Mouse (Mus musculus): ENCODE data around the gene Grid1.

Gene Grid1

DNA sequence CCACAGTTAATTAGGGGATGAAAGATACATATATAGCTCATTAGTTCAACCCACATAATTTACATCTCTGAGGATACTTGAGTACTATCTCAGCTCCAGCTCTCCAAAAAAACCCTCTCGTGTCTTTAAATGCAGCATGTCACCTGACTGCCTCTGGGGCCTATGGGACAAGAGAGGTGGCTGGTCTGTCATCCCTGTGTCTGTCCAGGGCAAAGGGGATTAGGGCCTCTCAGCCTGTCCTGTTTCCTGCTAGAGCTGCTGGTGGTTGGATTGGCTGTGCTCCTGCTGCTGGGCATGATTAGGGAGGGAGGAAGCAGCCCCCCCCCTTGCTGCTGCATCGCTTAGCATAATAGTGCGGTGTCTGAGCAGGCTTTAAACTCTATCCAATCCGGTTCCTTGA is 88.9 kb downstream of the Grid1 start:
- no peak for DNase-seq (ENCODE audit: low read depth in 1 of 2, low spot score in 2 of 2)

DNA sequence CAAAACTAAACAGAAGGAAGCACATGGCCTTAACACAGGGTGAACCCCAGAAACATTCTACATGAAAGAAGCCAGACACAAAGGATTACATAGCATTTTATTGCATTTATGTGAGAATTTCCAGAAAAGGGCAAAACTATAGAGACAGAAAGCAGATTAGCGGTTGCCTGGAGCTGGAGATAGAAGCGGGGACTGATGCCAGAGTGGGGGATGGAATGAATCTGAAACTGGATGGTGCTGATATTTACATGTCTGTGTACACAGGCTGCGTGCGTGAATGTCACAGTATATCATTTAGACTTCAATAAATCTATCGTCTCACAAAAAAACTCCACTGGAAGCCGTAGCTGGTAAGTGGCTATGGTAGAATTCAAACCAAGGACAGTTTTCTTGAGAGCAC is 96.4 kb downstream of the Grid1 start:
- no peak for DNase-seq (ENCODE audit: low read depth in 1 of 2, low spot score in 2 of 2)

DNA sequence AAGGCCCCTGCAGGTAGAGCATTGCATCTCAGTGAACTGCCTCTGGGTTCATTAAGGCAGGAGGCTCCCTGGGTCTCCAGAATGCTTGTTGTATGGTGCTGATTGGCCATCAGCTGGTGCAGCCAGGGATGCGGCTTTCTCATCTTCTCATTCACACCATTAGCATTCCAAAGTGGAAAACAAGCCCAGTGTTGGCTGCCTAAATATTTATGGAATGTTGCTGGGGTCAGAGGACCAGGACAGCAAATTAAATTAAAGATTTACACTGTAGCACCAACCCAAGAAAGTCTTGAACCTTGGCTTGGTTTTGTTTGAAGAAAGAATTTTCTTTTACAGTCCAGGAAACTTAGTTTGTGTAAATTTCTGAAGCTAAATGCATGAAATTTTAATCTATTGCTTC is 97.2 kb downstream of the Grid1 start:
- no peak for DNase-seq (ENCODE audit: low read depth in 1 of 2, low spot score in 2 of 2)

DNA sequence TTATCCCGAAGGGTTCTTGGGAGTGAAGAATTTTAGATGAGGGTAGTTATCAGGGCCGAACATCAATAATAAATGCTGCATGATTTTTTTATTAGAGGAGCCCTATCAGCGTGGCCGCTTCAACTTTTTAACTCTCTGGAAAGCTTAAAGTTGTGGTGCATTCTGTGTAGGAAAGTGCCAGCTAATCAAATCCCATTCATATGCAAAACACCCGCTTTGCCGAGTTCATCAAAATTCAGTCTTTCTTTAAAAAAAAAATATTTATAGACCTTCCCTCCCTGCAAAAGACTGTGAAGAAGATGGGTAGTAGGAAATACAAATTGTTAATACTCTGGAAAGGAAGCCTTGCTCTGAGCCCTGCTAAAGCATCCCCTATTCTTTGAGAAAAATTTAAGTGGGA is 99.3 kb downstream of the Grid1 start:
- no peak for DNase-seq (ENCODE audit: low read depth in 1 of 2, low spot score in 2 of 2)

DNA sequence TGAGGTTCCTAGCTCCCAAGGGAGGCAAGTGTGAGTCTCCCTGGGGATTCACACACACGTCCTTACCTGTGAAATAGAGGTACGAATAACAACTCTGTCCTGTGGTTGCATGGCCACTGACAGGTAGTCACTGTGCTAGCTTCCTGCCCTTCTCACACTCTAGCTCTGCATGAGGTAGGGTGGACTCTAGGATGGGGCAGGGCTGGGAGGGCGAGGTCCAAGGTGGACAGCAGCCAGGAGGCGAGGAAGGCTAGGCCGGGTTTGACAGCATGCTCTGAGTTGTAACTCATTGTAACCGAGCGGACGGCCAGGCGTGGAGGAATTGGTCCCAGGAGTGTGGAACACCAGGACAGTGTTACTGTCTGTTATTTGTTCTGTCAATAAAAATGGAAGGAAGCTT is 101.4 kb downstream of the Grid1 start:
- DNase-seq (ENCODE audit: low read depth in 1 of 2, low spot score in 2 of 2) = no peak

DNA sequence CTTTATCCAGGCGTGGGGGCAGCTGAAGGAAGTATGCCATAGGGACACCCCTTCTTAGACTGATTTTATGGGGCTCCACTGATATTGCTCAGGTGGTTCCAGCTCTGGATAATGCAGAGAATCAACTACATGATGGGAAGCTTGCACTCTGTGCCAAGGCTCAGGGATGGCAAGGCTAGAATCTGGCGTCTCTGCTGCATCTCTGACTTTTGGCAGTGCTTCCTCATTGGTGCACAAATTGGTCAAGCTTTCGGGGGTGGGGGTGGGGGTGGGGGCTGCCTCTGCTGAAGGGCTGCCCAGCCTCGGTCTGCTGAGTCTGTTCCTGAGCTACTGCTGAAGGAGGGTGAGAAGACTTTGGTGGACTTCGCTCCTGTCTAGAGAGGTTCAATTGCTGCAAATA is 105.1 kb downstream of the Grid1 start:
- DNase-seq (ENCODE audit: low read depth in 1 of 2, low spot score in 2 of 2) = no peak

DNA sequence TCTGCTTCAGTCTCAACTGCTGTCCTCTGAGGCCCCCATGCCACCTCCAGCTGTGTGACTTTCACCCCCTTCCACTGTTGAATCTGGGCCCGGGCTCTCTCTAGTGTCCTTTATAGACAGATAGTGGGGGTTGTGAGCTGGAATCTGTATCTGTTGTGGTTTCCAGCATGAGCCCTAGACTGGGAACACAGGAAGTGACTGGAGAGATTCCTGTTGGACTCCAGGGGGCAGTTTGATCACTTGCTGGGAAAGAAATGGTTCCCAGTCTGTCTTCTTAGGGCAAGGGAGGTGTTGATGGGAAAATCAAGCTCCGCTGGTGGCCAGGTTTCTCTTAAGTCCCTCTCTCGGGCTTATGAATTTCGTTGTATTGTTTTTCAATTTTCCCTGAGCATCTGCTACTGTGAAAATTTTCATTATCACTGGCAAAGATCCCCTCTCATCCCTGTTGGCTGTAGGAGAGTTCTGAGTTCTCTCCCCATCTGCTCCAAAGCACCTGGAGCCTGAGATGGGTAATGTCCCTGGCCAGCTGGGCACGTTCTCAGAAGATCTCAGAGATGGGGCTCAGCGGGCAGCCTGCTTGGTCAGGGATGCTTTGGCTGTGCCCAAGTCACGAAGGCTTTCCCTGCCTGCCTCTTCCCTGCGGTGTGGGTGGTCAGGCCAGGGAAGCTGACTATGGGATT is 110.3 kb downstream of the Grid1 start:
- DNase-seq (ENCODE audit: low read depth in 1 of 2, low spot score in 2 of 2) = no peak

DNA sequence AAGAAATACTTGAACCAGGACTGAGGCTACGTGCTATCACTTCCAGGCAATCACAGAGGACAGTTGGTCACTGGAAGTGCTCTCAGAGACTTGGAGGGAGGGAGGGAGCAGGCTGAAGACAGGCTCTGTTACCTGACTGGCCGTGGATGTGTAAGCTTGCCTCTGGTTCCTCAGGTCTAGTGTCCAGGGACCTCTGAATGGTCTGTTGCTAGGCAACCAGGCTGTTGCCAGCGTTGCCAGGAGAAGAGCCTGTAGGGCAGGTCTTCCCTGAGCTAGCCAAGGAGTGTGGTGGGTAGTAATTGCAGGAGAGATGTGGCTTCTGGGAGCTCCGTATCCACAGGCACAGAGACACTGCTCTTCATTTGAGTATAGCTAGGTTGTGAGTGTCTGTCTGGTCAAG is 113.3 kb downstream of the Grid1 start:
- DNase-seq (ENCODE audit: low read depth in 1 of 2, low spot score in 2 of 2) = no peak

DNA sequence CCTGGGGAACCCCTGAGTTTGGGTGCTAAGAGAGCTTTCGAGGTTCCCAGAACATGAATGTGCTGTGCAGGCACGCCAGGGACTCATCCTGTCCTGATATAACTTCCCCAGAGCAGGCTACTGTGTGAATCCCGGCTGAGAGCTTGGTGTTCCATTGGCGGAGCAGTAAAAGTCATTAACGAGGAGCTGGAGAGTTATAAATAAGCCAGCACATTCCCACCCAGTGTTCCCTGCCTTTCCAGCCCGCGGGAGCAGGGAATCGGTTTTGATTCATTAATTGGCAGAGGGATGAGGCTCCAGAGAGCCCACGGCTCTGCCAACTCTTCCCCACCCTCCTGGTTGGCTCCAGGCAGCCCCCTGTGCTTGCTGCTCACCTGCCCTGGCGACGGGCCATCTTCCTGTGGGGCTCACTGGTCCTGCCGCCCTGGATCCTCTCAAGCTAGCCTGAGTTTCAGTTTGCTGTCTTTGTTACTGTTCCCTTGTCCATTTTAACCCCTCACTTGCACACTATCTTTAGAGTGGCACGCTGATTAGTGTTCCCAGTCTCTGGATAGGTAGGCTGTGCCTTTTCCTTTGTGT is 116.4 kb downstream of the Grid1 start:
- DNase-seq (ENCODE audit: low read depth in 1 of 2, low spot score in 2 of 2) = no peak

DNA sequence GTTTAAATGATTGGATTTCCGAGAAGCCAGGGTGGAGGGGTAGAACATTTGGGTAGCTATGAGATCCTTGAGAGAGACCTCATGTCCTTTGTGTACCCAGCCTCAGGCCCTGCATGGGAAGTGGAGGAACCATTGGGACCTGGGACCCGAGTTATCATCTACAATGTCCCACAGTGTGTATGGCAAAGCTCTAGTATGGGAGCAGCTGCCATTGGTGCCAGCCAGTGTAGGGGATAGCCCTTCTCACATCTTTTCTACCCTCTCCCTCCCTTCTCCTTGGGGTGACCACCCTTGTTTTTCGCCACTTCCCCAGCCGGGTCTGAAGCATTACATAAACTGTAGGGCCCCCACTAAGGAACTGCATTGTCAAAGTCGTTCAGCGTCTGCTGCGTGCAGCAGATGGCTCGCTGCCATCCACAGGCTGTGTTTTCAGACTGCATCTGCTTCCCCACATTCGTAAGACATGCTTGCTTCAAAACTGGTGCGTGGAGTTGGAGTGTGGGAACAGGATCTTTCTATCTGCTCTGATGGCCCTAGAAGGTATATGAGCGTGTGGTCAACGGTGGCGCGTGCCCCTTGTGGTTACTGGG is 124.6 kb downstream of the Grid1 start:
- no peak for DNase-seq (ENCODE audit: low read depth in 1 of 2, low spot score in 2 of 2)

DNA sequence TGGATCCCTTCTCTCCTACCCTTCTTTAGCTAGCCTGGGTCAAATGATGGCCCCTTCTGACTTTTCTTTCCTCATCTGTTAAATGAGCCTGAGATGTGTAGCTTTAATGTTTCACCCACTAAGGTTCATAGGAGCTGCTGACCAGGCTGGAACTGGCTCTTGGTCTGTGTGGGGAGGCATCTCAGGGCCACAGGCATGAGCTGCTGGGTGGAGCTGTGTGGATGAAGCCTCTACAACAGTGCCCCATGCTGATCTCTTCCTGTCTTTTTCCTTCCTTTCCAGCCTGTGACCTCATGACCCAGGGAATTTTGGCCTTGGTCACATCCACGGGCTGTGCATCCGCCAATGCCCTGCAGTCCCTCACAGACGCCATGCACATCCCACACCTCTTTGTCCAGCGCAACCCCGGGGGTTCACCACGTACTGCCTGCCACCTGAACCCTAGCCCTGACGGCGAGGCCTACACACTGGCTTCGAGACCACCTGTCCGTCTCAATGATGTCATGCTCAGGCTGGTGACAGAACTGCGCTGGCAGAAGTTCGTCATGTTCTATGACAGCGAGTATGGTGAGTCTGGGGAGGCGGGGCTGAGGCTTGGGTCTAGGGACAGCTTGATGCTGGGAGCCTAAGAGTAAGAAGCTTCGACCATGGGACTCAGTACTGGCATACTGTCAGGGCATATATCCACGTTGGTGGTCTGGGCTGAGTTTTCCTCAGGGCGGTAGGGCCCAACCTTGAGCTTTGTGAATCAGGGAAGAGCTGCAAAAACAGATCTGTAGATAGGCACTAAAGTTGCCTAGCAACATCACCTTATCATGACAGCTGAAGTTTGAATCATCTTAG is 125.8 kb downstream of the Grid1 start:
- DNase-seq (ENCODE audit: low read depth in 1 of 2, low spot score in 2 of 2) = no peak

DNA sequence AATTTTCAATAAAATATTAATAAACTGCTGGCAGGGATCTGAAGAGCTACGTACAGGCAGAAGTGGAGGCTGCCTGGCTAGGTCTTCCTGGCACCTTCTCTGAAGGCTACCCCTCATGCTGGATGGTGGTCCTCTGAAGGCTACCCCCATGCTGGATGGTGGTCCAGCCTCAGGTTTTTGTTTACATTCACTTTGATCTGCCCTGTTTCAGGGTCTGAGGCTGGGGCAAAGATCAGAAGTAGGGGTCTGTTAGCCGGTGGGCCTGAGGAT is 126.3 kb downstream of the Grid1 start:
- no peak for DNase-seq (ENCODE audit: low read depth in 1 of 2, low spot score in 2 of 2)

DNA sequence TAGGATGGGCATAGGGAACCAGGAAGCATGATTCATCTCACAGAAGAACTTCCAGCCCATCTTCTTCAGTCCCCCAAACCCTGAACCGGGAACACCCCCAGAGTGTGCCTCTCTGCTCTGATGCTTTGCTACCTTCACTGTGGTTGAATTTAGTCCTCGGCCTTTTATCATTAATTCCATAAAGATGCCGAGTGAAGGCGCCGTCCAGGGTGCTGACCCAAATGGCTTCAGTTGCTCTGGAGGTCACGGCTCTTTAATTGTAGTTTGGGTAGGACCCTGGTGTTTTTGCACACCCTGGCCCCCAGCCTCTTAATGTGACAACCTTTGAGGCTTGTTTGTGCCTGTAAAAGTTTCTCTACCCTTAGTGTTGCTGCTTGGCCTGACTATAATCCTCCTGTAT is 128.3 kb downstream of the Grid1 start:
- DNase-seq (ENCODE audit: low read depth in 1 of 2, low spot score in 2 of 2) = no peak

DNA sequence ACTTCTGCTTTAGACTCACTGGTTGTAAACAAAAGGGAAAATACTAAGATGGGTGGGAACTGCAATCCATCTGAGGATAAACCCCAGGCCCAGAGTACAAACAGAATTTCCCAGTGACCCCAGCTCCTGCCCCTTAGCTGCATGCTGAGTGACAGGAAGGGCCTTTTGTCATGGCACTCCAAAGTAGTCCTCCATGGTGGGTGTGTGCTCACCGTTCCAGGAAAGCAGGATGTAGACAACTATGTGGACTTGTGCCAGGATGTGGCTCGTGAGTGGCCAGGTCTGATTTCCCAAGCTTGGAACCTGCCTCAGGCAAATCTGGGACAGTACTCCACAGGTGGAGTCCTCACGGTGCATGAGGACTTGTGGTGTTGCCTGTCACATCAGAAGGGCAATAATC is 132.4 kb downstream of the Grid1 start:
- no peak for DNase-seq (ENCODE audit: low read depth in 1 of 2, low spot score in 2 of 2)

DNA sequence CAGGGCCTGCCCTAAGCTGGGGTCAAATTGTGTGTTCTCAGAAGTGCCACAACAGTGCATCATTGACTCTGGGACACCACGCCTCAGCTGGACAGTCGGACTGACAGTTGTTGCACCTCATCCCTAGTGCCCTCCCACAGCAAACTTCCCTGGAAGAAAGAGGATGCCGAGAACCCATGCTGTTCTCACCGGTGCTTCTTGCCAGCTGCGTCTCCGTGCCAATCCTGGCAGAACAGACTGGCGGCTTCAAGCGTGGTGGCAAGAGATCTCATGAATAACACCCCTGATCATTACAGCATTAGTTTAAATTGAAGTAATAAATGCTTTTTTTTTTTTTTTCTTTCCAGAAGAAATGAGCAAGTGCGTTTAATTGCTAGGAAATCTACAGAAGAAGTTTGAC is 133.7 kb downstream of the Grid1 start:
- no peak for DNase-seq (ENCODE audit: low read depth in 1 of 2, low spot score in 2 of 2)

DNA sequence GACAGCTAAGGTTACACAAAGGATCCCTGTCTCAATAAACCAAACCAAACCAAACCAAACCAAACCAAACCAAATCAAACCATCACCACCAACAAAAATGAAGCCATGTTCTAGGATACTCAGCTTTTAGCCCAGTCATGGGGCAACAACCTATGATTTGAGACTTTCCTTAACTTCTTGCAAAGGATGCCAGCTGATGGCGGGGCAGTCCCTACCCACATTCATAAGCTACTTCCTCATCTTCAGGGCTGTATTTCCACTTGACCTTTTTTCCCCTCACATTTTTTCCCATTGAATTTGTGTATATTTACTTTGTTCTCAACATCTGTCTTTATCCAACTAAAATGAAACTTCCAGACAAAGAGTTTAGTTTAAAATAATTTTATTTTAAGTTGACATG is 135.8 kb downstream of the Grid1 start:
- no peak for DNase-seq (ENCODE audit: low read depth in 1 of 2, low spot score in 2 of 2)

DNA sequence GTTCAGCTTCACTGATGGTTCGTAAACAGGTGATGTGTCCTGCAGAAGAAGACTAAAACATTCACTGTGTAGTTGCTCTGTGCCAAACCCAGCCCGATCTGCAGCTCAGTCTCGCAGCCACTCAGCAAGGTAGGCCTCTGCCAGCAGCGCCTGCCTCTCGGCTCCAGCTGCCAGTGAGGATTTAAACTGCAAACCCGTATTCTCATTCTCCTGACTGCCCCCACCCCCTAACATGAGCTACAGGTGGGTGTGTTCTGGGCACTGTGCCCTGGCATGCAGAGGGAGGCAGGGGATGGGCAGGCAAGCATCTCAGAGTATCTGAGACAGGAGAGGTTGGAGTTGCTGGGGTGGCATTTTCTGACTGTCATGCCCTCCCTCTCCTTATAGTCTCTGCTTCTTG is 140.3 kb downstream of the Grid1 start:
- no peak for DNase-seq (ENCODE audit: low read depth in 1 of 2, low spot score in 2 of 2)

DNA sequence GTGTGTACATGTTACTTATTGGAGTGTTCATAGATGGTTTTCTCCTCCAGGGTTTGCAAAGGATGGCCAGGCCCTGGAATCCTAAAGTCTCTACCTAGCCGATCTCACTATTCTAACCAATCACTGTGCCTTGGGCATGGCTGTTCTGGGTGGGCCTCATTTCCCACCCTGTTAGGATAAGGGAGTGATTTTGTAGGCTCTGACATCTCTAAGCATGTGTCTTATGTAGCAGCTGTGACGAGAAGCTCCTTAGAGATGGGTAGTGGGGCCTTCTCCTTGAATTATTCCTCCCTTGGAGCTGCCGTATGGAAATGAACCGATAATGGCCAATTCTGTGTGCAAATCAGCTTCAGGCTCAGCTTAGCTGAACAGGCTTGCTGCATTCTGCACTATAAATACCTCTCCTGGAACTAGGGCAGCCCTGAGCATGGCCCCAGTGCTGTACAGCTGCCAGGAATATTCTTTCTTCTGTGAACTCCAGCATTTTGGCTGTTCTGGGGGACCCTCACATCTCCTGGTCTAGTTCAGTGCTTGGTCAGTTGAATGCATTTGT is 143.8 kb downstream of the Grid1 start:
- DNase-seq (ENCODE audit: low read depth in 1 of 2, low spot score in 2 of 2) = no peak

DNA sequence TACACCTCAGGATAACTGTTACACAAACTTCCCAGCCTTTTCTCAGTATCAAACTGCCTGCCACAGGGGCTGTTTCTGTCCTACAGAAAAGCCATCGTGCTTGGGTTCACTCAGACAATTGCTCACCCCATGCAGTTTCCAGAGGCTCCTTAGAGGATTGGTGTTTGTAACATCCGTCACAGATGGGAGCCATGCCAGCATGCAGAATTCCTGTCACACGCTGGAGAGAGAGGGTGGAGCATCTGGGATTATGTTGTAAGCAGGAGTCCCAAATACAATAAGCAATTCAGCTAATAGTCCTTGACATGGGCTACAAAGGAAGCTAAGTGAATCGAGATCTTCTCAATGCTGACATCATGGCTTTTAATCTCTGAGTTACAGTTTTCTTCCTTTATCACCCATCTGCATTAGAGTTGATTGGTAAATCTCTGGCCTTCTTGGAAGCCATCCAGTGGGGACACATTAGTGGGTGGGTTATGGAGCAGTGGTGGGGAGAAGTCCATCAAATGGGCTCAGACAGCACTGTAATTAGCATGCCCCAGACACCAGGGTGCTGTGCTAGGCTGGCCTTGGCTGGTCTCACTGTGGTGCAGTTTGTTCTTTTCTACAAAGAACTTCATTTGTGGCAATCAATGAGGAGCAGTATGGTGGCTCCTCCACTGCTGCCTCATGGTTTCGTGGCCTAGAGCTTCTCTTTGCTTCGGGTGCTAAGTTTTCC is 149.4 kb downstream of the Grid1 start:
- DNase-seq (ENCODE audit: low read depth in 1 of 2, low spot score in 2 of 2) = no peak

DNA sequence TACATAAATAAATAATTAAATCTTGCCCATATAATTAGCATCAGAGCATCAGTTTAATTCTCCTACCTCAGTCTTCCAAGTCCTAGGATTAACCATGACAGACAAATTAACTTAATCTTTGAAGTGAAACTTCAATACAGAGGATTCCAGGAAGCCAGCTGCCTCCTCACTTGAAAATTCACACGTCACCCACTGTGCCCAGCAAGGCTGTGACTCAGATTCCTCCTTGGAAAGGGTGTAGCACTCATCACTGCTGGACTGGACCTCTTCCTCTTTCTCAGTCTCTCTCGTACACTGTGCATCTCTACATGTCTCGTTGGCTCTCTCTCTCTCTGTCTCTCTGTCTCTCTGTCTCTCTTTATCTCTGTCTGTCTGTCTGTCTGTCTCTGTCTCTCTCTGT is 153.0 kb downstream of the Grid1 start:
- no peak for DNase-seq (ENCODE audit: low read depth in 1 of 2, low spot score in 2 of 2)

DNA sequence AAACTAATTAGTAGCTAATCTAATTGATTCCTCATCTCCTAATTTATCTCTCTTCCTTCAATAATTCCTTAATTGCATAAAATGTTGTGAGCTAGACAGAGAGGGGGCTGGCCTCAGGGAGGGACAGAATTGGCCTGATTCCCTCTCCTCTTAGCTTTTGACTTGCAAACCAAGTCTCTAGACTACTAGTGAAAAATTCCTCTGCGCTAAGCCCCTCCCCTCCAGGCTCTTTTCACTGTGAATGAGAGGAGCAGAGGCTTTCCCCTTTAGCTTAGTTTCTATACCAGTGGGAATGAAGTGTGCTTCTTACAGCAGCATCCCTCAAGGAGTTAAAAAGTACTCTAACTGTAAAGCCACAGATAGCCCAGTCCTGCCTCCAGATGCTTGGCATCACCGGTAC is 160.8 kb downstream of the Grid1 start:
- no peak for DNase-seq (ENCODE audit: low read depth in 1 of 2, low spot score in 2 of 2)
